Mouse (Mus musculus) cerebellum, adult (tissue): ENCODE data around the gene Cfdp1.
"Not testable (repeated sequence)": the region's sequence is repeated elsewhere in the genome, so short reads cannot be mapped to it uniquely, and the experiment has no call there.

Source experiments
- ATAC-seq: cut with Nextera tagmentation; 2 replicates; pipeline ENCODE4 v1.9.2; 2017; ENCODE audit warnings: mild to moderate bottlenecking, moderate library complexity, mixed read lengths; ENCODE audit not compliant: insufficient number of reproducible peaks, low FRiP score, low TSS enrichment

Gene Cfdp1

DNA sequence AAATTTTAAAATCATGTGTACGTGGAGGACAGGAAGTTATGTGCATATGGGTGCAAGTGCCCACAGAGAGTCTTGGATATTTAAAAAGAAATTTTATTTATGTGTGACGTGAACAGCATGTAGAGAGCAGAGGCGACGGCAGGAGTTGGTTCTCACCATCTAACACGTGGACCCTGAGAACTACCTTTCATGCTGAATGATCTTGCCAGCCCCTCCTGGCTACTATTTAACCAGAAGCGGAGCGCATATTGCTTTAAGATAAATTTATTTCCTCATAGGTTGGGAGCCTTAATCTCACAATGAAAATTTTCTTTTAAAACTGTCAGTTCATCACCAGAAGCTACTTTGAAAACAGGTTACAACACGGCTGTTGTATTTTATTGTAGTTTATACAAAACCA lies 10.6 kb upstream of the Cfdp1 start:
- no peak for ATAC-seq

DNA sequence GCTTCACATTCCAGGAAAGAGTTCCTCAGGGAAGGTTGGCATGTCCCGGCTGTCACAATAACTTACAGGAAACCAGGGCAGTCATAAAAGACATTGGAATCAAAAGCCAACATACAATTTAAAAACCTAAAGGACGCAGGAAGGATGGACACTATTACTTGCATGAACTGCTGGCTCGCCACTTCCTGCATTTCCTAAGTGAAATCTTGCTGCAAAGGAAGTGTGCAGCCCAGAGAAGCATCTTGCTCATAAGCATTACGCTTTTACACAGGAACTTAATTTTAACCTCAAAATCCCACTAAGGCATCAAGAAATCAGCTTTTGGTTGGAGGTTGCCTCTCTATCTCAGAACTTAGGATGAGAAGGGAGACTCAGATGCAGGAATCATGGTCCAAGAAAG lies 9.2 kb upstream of the Cfdp1 start:
- ATAC-seq: no peak

DNA sequence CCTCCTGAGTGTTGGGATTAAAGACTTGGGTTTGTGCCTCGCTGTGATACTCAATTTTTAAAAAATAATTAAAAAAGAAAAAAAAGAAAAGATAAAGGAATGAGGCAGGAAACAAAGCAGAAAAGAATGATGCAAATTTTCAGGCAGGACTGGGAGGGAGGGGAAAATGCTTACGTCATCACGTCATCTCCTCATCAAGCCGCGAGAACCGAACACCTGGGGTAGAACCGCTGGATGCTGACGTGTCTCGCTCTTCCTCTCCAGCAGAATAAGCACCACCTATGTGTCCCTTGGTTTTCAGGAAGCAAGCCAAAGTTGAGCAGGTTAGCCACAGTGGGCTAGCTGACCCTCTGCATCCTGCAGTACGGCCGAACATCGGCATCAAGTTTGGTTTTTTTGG lies 1.9 kb upstream of the Cfdp1 start:
- no peak for ATAC-seq

DNA sequence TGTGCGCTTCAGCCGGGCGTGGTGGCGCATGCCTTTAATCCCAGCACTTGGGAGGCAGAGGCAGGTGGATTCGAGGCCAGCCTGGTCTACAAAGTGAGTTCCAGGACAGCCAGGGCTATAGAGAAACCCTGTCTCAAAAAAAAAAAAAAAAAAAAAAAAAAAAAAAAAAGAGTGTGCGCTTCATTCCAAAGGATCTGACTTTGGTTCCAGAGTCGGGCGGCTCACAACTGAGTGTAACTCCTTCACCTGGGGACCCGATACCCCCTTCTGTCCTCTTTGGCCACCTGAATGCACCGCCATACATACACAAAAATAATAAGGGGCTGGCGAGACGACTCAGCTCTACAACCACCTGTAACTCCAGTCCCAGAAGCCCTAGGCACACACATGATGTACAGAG lies 872 bp downstream of the Cfdp1 start:
- not testable (repeated sequence) for ATAC-seq

DNA sequence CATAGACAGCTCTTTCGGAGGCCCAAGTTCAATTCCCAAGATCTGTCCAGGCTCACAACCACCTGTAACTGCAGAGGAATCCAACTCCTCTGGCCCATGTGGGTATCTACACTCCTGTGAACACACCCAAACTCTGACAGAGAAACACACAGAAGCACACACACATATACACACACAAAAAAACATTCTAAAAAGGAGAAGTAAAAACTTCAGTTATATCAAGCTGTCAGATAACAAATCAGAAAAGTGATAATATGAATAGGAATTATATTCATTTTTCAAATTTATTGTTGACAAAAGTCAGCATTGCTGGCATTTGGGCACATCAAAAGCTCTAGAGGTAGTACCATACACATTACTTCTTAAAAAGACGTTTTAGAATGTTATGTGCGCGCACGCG lies 7.3 kb downstream of the Cfdp1 start:
- no peak for ATAC-seq

DNA sequence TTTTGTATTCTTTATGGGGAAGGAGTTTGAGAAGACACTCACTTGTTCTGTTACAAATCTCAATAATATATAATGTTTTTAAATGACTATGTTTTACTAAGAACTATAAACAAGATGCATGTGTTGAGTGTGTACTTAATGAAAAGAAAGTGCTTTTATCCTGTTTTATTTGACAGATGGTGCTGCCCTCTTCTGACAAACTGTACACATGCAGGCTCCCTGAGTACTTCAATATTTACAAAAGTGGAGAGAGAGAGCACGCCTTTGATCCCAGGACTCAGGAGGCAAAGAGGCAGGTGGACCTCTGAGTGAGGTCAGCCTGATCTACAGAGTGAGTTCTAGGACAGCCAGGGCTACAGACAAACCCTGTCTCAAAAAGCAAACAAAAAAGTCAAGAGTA lies 18.6 kb downstream of the Cfdp1 start:
- ATAC-seq: no peak

DNA sequence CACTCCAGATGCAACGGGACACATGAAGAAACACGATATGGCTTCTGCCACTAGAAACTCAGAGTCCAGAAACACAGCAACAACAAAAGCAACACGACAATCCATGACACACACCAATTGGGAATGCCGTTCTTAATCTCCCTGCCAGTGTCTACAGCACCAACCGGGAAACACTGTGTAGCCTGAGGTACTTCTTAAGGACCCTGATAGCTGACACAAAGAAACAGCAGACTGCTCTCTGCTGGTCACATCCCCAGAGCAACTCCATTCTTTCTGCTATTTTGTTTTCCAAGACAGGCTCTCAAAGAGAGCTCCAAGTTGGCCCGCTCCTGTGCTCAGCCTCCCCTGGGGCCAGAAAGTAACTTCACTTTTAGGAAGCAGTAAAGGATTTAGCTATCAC lies 20.1 kb downstream of the Cfdp1 start:
- ATAC-seq: no peak

DNA sequence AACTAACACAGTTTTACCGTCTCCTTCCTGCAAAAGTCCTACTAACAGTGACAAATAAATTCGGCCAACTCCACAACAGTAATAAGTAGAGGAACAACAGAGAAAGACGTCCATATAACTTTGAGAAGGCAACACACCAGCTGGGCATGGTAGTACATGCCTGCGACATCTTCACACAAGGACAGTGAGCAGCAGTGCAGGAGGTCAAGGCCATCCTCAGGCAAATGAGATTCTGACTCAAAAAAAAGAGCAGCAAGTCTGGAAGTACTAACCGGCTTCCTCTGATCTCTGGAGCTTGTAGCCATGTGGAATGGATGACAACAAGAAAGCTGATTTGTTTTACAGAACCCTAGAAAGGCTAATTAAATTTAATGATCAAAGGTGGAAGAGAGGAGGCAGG lies 21.1 kb downstream of the Cfdp1 start:
- ATAC-seq: no peak

DNA sequence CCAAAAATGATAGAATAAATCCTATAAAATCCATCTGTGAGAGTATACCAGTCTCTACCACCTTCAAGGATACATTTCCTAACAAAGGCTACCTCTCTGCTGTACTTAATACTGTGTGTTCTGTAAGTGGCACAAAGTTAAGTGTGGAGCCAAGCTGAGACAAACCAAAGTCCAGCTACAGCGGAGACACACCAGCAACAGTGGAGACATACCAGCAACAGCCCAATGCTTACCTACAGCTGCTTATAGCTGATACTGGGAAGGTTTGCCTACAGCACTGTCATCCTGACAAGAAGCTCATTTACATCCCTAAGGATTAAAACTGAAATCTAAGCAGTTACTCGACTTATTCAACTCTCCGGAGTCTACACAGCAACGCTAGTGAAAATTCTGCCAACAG lies 22.1 kb downstream of the Cfdp1 start:
- ATAC-seq: no peak

DNA sequence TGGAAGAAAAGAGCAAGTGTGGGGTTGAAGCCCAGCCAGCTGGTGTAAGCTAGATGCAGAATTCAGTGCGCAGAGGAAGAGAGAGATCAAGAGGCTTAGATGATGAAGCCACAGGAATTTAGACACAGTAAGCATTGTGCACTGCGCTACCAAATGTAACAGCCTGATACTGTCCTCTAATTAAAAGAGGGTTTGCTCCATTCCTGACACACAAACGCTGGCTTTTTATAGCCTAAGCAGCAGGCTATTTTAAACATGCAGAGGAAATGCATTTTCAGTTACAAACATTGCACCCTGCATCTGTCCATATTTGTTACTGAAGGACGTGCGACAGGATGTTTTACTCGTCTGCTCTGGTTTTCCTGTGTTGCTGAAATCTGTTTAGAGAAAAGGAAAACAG lies 25.5 kb downstream of the Cfdp1 start:
- ATAC-seq: no peak

DNA sequence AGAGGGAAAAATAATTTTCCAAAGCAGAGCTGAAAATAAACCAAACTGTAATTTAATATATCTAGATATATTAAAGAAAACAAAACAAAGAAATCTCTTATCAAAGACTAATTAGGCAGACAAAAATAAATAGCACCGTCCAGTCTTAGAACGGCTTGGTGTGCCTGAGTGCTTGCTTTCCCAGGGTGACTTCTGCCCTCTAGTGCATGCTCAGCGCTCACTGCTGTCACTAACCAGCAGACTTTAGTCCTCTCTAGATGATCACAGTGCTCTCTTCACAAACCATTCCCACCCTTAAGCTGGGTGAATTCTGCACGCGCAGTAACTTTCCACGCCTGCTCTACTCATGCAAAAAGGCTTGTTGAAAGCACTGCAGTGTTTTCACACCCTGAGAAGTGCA lies 28.9 kb downstream of the Cfdp1 start:
- ATAC-seq: peak; percentile 81

DNA sequence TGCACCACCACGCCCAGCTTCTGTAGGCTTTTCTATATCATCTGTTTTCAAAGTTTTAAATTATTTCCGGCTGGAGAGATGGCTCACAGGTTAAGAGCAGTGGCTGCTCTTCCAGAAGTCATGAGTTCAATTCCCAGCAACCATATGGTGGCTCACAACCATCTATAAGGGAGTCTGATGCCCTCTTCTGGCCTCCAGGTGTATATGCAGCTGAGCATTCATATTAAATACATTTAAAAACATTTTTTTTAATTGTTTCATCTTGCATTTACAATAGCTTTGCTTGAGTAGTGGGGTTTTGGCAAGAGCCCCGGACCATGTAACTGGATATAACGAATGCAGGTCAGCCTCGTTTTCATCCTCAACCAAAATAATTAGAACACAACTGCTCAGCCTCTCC lies 29.8 kb downstream of the Cfdp1 start:
- no peak for ATAC-seq

DNA sequence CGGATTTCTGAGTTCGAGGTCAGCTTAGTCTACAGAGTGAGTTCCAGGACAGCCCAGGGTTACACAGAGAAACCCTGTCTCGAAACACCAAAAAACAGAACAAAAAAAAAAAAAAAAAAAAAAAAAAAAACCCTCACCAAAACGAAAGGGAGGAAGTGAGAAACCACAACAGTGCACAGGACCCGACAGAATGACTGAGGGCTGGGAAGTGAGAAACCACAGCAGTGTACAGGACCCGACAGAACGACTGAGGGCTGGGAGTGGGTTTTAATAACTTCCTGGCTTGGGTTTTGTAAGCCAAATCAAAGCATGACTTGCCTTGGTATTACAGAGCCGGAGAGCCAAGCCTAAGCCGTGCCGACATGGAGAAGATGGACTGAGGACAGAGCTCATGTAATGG lies 32.9 kb downstream of the Cfdp1 start:
- ATAC-seq: no peak

DNA sequence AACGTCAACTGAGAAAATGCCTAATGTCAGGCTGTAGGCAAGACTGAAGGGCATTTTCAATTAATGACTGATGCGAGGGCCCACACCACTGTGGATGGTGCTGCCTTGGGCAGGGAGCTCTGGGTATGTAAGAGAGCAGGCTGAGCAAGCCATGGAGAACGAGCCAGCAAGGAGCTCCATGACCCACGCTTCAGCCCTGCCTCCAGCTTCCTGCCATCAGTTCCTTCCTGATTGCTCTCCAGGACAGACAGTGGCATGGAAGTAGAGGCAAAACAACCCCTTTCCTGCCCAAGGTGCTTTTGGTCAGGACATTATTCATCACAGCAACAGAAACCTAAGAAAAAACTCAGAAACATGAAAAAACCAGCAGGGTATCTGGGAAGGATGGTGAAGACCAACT lies 33.4 kb downstream of the Cfdp1 start:
- no peak for ATAC-seq

DNA sequence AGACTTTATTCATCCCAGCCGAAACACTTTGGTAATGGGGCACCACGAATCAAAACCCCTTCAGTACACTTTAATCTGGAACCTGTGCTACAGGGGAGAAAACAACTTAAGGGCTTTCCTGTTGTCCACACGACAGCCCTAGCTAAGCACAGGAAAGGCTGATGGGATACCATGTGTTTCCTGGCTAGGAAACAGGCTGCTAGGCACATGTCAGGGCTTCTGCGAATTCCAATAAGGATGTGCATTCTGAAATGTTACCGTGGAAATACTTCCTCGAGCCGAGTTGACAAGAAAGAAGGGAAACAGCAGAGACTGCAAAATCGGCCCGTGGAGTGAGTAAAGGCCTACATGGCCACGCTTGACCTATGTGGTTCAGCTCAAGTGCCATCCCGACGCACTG lies 34.1 kb downstream of the Cfdp1 start:
- ATAC-seq: no peak

DNA sequence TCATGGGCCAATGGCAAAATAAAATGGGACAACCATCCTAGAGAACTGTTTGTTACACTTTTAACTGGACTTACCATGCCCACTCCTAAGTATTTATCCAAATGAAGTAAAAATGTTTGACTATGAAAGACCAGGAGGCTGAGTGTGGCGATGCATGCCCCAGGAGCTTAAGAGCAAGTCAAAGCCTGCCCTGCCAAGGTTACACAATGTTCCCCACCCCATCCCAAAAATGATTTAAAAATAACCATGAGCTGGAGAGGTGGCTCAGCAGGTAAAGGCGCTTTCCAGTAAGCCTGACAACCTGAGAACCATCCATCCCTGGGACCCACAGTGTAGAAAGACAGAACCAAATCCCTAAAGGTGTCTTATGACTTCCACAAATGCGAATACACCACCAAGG lies 35.5 kb downstream of the Cfdp1 start:
- ATAC-seq: no peak

DNA sequence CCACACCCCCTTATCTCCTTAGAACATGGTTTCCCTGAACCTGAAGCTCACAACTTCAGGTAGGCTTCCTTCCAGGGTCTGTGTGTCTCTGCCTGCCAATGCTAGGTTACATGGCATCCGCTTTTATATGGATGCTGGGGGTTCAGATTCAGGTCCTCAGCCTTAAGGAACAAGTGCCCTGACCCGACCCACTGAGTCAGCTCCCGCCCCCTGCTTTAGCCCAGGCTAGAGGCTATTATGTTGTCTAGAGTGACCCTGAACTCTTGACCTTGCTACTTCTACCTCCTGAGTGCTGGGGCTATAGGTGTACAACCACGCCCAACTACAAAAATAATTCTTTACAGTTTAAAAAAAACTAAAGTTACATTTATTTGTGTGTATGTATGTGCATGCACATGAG lies 39.0 kb downstream of the Cfdp1 start:
- no peak for ATAC-seq

DNA sequence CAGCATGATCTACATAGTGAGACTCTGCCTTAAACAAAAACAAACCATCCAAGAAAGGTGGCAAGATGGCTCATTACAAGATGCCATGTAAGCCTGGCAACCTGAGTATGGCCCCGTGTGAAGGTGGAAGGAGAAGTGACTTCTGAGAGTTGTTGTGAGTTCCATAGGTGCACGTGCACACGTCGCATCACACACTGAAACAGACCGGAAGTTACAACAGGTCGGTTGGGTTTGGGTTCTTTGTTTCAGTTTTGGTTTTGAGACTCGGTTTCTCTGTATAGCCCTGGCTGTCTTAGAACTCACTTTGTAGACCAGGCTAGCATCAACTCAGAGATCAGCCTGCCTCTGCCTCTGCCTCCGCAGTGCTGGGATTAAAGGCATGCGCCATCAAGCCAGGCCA lies 40.3 kb downstream of the Cfdp1 start:
- ATAC-seq: no peak

DNA sequence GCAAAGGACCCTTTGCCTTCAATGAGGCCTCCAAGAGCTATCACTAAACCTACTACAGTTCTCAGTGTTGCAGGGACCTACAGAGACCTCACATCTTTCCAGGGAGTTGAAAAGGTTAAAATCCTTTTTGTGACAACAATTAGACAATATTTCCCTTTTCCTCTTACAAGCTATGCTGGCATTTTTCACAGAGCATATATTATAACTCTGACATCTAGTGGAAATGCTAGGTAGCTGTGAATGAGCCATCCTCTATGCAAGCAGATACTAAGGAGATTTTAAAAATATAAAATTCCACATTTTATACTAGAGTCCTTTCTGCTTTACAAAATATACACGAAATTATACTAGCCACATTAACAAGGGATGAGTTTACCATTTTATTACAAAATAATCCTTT lies 41.3 kb downstream of the Cfdp1 start:
- no peak for ATAC-seq

DNA sequence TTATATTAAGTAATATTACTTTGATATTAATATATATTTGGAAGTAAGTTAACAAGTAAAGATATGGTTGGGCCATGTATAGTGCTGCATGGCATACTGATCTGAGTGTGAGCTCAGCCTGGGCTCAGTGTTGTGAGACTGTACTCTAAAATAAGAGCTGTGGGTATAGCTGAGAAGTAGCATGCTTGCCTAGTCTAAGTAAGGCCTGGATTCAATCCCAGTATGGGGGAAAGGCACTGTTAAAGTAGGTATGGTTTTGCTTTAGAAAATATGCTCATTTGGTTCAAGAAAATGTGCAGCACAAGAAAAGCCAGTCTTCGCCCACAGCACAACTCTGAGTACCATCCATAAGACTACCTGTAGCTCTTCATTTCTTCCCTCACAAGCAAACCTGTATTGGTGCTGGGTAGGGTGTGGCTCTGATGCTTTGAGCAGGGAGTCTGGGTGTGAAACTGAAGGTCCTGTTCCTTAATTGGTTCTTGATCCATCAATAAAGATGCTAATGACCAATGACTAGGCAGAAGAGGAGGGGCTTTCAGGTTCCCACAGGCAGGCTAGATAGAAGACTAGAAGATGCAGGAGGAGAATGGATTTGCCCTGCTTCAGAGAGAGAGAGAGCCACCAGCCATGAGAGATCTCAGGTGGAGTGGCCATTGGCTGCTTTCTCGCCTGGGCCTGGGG lies 43.3 kb downstream of the Cfdp1 start:
- no peak for ATAC-seq

DNA sequence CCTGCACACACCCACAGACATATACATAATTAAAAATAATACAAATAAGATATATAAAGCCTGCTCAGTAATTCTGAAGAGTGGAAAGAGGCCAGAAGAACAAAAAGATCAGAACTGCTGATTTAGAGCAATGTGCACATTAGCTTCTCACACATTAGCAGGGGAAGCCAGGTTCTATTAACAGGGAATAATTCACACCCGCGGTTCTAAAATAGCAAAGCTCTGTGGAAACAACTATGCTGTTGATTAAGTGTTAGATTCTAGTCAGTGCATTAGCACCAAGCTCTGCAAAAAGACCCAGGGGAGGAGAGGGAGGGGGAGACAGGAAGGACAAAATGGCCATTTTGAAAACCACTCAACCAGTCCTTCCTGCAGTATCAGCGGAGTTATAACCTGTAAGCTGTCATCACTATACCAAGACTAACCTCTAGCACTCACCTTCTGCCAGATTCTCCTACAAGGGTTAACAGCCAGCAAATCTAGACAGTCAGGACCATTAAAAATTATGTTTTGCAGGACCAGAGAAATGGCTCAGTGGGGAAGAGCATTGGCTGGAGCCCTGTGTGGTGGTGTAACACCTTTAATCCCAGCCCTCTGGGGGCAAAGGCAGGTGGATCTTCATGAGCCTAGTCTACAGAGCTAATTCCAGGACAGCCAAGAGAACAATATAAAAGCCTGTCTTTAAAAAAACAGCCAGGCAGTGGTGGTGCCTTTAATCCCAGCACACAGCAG lies 45.0 kb downstream of the Cfdp1 start:
- ATAC-seq: no peak

DNA sequence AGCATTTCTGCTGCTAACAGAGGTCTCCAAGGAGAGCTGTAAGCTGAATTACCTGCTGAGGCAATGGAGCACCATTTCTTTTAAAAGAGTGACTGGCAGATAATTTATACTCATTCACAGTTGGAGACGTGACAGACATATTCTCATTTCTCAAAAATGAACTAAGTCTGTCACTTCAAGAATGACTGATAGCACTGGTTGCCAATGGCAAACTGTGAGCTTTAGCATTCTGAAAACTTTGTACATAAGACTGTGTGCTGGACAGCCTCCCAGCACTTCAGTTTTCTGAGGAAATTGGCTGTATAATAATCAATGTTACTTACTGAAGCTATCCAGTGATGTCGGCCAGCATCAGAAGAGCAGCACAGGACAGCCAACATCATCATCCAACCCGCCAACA lies 46.1 kb downstream of the Cfdp1 start:
- no peak for ATAC-seq
